Mouse (Mus musculus) cerebellum, adult 2 months (tissue): ENCODE measurements around the gene Cog7.

Experiments
- CTCF ChIP-seq: fragments of 200-500 bp; IDR thresholded peaks from 2 replicates; pipeline ENCODE4 v1.5.1; 2011; ENCODE audit warnings: low read depth, mild to moderate bottlenecking, control low read depth, low read length, moderate library complexity, borderline replicate concordance; ENCODE audit not compliant: insufficient read depth
- POLR2A ChIP-seq: fragments of 200-500 bp; IDR thresholded peaks from 2 replicates; pipeline ENCODE4 v1.6.1; 2011; ENCODE audit warnings: low read length, control low read depth, borderline replicate concordance; ENCODE audit not compliant: insufficient read depth

DNA sequence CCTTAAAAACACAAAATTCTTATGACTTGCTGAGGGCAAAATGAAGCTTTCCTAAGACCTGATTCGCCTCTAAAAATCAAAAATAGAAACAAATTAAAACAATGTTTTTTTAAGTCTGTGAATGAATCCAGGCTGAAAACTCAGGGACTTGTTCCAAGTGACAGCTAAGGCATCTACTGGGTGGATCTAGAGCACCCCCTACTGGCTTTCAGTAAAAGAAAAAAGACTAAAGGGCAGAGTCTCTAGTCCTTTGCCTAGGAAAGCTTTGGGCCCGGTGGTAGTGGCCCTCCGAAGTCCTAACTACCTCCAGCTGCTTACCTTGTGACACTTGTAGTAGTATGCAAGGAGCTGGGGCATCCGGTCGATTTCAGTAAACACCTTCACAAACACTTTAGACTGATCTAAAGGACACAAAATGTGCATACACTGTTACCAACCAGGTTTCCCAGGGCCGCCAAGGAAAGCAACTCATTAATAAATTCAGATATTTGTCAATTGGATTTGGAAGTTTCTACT lies 17.6 kb downstream of the Cog7 start:
- TF ChIP-seq CTCF (peak; percentile 61; the same call in 1 of the 2 replicates), POLR2A (no peak)
